Mouse (Mus musculus) heart, postnatal 0 days (tissue): ENCODE results near the gene Runx2. TPM values are rescaled to one million over a fixed set of nuclear protein-coding genes. Genes with fewer than 3 reads are reported as not detected.

ENCODE experiments used
- ATAC-seq: fragments of 200-750 bp; cut with Nextera tagmentation; 2 replicates; pipeline ENCODE4 v1.8.0; 2017; ENCODE audit warnings: low read depth, moderate number of reproducible peaks, moderate library complexity; ENCODE audit not compliant: insufficient read depth
- DNase-seq: peaks from one replicate; pipeline ENCODE4 v3.0.0-alpha.2; 2016; ENCODE audit warnings: low spot score
- H3K27ac ChIP-seq: fragments of 300-500 bp; sonication (generic); 2 replicates; pipeline ENCODE4 v1.5.1; 2014; ENCODE audit warnings: low read depth, mild to moderate bottlenecking
- H3K27me3 ChIP-seq: fragments of 300-500 bp; sonication (generic); 2 replicates; pipeline ENCODE4 v1.6.1; 2014; ENCODE audit warnings: low read length, mixed read lengths; ENCODE audit not compliant: control insufficient read depth, insufficient read depth
- H3K36me3 ChIP-seq: fragments of 300-500 bp; sonication (generic); replicated peaks from 2 replicates; pipeline ENCODE4 v1.6.1; 2014; ENCODE audit warnings: low read length, mixed read lengths; ENCODE audit not compliant: control insufficient read depth, insufficient read depth
- H3K4me1 ChIP-seq: fragments of 300-500 bp; sonication (generic); 2 replicates; pipeline ENCODE4 v1.6.1; 2014; ENCODE audit warnings: antibody characterized with exemption; ENCODE audit not compliant: control insufficient read depth, insufficient read depth
- H3K4me2 ChIP-seq: fragments of 300-500 bp; sonication (generic); 2 replicates; pipeline ENCODE4 v1.6.1; 2014; ENCODE audit warnings: low read depth, mild to moderate bottlenecking, low read length, moderate library complexity
- H3K4me3 ChIP-seq: fragments of 300-500 bp; sonication (generic); 2 replicates; pipeline ENCODE4 v1.5.1; 2014; ENCODE audit warnings: low read depth, low read length
- H3K9ac ChIP-seq: fragments of 300-500 bp; sonication (generic); replicated peaks from 2 replicates; pipeline ENCODE4 v1.6.1; 2014; ENCODE audit warnings: low read depth, low read length, mixed read lengths
- H3K9me3 ChIP-seq: fragments of 300-500 bp; sonication (generic); replicated peaks from 2 replicates; pipeline ENCODE4 v1.6.1; 2016; ENCODE audit warnings: low read length; ENCODE audit not compliant: control insufficient read depth
- CTCF ChIP-seq: IDR thresholded peaks from 2 replicates; pipeline ENCODE4 v1.5.1; 2016; ENCODE audit warnings: antibody characterized with exemption, control low read depth, low read depth
- EP300 ChIP-seq: IDR thresholded peaks from 2 replicates; pipeline ENCODE4 v1.6.1; 2016; ENCODE audit warnings: antibody characterized with exemption, low read depth
- WGBS: fragments of 180-500 bp; shearing (Covaris S2); extraction: QIAGEN DNeasy Blood & Tissue Kit; methylation state at CpG from one replicate; pipeline ENCODE4 v1.1.7; 2014; 5-methylcytosine and 5-hydroxymethylcytosine counted together
- polyA plus RNA-seq: library from polyadenylated mRNA; unstranded; fragments of >200 nt; fragmentation: Nextera tagmentation; extraction: Ambion mirVana; gene quantifications from 2 replicates; pipeline ENCODE4 v1.2.1, GENCODE M21; 2015
- total RNA-seq: library from RNA; depleted of rRNA; stranded (reverse); fragments of >200 nt; gene quantifications from 2 replicates; pipeline ENCODE4 v1.2.3, GENCODE M21; 2014; ENCODE audit warnings: low replicate concordance; rRNA removed

Runx2 gene
- total RNA-seq: 0.08 TPM in 1 of 2 replicates, not detected in the other
- 0.04 and 0.10 TPM in 2 replicates for polyA plus RNA-seq

GRCm38 (mm10) chr17:44814508-44815175, at the start of gene Runx2:
Gene Runx2, minus strand, starts transcription at chr17:44814797.
- H3K9ac ChIP-seq: no peak within 1 kb of the TSS
- no peaks in the 10 kb centered on the region; the same call in 1 of the 2 replicates for H3K4me1 ChIP-seq
- no peak within 1 kb of the TSS for H3K4me2 ChIP-seq
- no peaks in the 10 kb centered on the region for H3K9me3 ChIP-seq
- DNase-seq: no peak
- no peak for ATAC-seq
- WGBS: 58% methylated on average over 3 of the region's 3 CpGs
- TF ChIP-seq CTCF (no peak), EP300 (no peak)
- no peaks in the 10 kb centered on the region for H3K36me3 ChIP-seq
- H3K27ac ChIP-seq: no peak within 1 kb of the TSS
- no peaks in the 10 kb centered on the region for H3K27me3 ChIP-seq
- H3K4me3 ChIP-seq: no peak within 1 kb of the TSS

- no peak for DNase-seq
- 92% methylated on average over 6 of the region's 6 CpGs for WGBS
Measured at GRCm38 (mm10) chr17:44863165-44863564, 48.6 kb upstream of the Runx2 start.

GRCm38 (mm10) chr17:44842184-44842583, 27.6 kb upstream of the Runx2 start:
- TF ChIP-seq CTCF (no peak), EP300 (no peak)
- H3K27me3 ChIP-seq: no peaks in the 10 kb centered on the region
- ATAC-seq: no peak
- H3K4me1 ChIP-seq: no peaks in the 10 kb centered on the region
- no peak for DNase-seq
- H3K36me3 ChIP-seq: no peaks in the 10 kb centered on the region
- H3K9ac ChIP-seq: no peak overlapping the region
- no peak overlapping the region for H3K4me3 ChIP-seq
- H3K27ac ChIP-seq: no peak overlapping the region
- no peak overlapping the region for H3K4me2 ChIP-seq
- H3K9me3 ChIP-seq: no peaks in the 10 kb centered on the region
- WGBS: 75% methylated on average over 4 of the region's 4 CpGs

More at GRCm38 (mm10) chr17:44863165-44863564, 48.6 kb upstream of the Runx2 start:
- H3K4me3 ChIP-seq: no peak overlapping the region
- TF ChIP-seq EP300 (no peak), CTCF (no peak)
- no peak for ATAC-seq
- H3K9me3 ChIP-seq: no peaks in the 10 kb centered on the region
- H3K27me3 ChIP-seq: no peaks in the 10 kb centered on the region
- no peak overlapping the region for H3K27ac ChIP-seq
- H3K4me1 ChIP-seq: no peaks in the 10 kb centered on the region
- H3K4me2 ChIP-seq: no peak overlapping the region
- H3K9ac ChIP-seq: no peak overlapping the region
- no peaks in the 10 kb centered on the region for H3K36me3 ChIP-seq

- no peak for TF ChIP-seq EP300
- no peak for TF ChIP-seq CTCF
- DNase-seq: no peak
- H3K4me2 ChIP-seq: no peak overlapping the region
- H3K36me3 ChIP-seq: no peaks in the 10 kb centered on the region
- WGBS: 58% methylated on average over 1 of the region's 1 CpGs
- H3K4me3 ChIP-seq: no peak overlapping the region
- peaks cover 3% of the 10 kb centered on the region; the same call in 1 of the 2 replicates for H3K4me1 ChIP-seq
- H3K27me3 ChIP-seq: no peaks in the 10 kb centered on the region
- ATAC-seq: no peak
- H3K9me3 ChIP-seq: no peaks in the 10 kb centered on the region
- H3K27ac ChIP-seq: no peak overlapping the region
- H3K9ac ChIP-seq: no peak overlapping the region
Measured at GRCm38 (mm10) chr17:44831201-44831600, 16.6 kb upstream of the Runx2 start.

GRCm38 (mm10) chr17:44829587-44829986, 15.0 kb upstream of the Runx2 start:
- Histone ChIP-seq H3K36me3 (no peaks in the 10 kb centered on the region), H3K4me3 (no peak overlapping the region), H3K27ac (no peak overlapping the region), H3K9me3 (no peaks in the 10 kb centered on the region), H3K27me3 (no peaks in the 10 kb centered on the region), H3K9ac (no peak overlapping the region), H3K4me1 (peaks cover 6% of the 10 kb centered on the region; the same call in 1 of the 2 replicates), H3K4me2 (no peak overlapping the region)
- WGBS: 76% methylated on average over 3 of the region's 3 CpGs
- TF ChIP-seq CTCF (no peak), EP300 (no peak)
- ATAC-seq (no peak), DNase-seq (no peak)

GRCm38 (mm10) chr17:44827964-44828363, 13.4 kb upstream of the Runx2 start:
- Histone ChIP-seq H3K4me2 (no peak overlapping the region), H3K27ac (no peak overlapping the region), H3K27me3 (no peaks in the 10 kb centered on the region), H3K4me1 (peaks cover 6% of the 10 kb centered on the region; the same call in 1 of the 2 replicates), H3K9ac (no peak overlapping the region), H3K36me3 (no peaks in the 10 kb centered on the region), H3K4me3 (no peak overlapping the region), H3K9me3 (no peaks in the 10 kb centered on the region)
- DNase-seq: no peak
- WGBS: 74% methylated on average over 4 of the region's 4 CpGs
- ATAC-seq: no peak
- TF ChIP-seq CTCF: no peak
- TF ChIP-seq EP300: no peak
